Mouse (Mus musculus) embryo, embryonic 10.5 days (tissue): ENCODE results near the gene Clcnkb.

Source experiments
- DNase-seq: peaks from one replicate; pipeline ENCODE4 v3.0.0-alpha.2; 2015; ENCODE audit warnings: low spot score

Gene Clcnkb

GRCm38 (mm10) chr4:141415924-141416323 lies at the start of gene Clcnkb:
TSS of gene Clcnkb (minus strand) at chr4:141416014.
- no peak for DNase-seq

GRCm38 (mm10) chr4:141464722-141465121 lies 48.9 kb upstream of the Clcnkb start:
- DNase-seq, result no peak

- DNase-seq, result no peak
These were observed 47.7 kb upstream of the Clcnkb start for GRCm38 (mm10) chr4:141463472-141463871.

- DNase-seq, result no peak
These were observed 45.8 kb upstream of the Clcnkb start for GRCm38 (mm10) chr4:141461576-141461975.

- peak; percentile 33 for DNase-seq
These were observed 45.3 kb upstream of the Clcnkb start for GRCm38 (mm10) chr4:141461088-141461487.

- DNase-seq, result no peak
These were observed 44.7 kb upstream of the Clcnkb start for GRCm38 (mm10) chr4:141460481-141460880.

- DNase-seq, result no peak
These were observed 44.0 kb upstream of the Clcnkb start for GRCm38 (mm10) chr4:141459766-141460165.

- DNase-seq, result no peak
These were observed 43.1 kb upstream of the Clcnkb start for GRCm38 (mm10) chr4:141458888-141459287.

GRCm38 (mm10) chr4:141458236-141458635 lies 42.4 kb upstream of the Clcnkb start:
- peak; percentile 54 for DNase-seq

GRCm38 (mm10) chr4:141456193-141456938 lies 40.6 kb upstream of the Clcnkb start:
- no peak for DNase-seq

GRCm38 (mm10) chr4:141455526-141455925 lies 39.7 kb upstream of the Clcnkb start:
- DNase-seq, result no peak

- DNase-seq, result no peak
These were observed 39.0 kb upstream of the Clcnkb start for GRCm38 (mm10) chr4:141454581-141455350.

GRCm38 (mm10) chr4:141451916-141452450 lies 36.2 kb upstream of the Clcnkb start:
- no peak for DNase-seq

GRCm38 (mm10) chr4:141451251-141451650 lies 35.4 kb upstream of the Clcnkb start:
- no peak for DNase-seq

GRCm38 (mm10) chr4:141446211-141446610 lies 30.4 kb upstream of the Clcnkb start:
- DNase-seq, result no peak

GRCm38 (mm10) chr4:141445328-141445720 lies 29.5 kb upstream of the Clcnkb start:
- DNase-seq, result peak; percentile 23

GRCm38 (mm10) chr4:141444451-141445327 lies 28.9 kb upstream of the Clcnkb start, which contains the start of gene Zbtb17:
TSS of gene Zbtb17 (plus strand) at chr4:141444654.
- peak; percentile 92 for DNase-seq

GRCm38 (mm10) chr4:141443641-141444429 lies 28.0 kb upstream of the Clcnkb start:
- no peak for DNase-seq

GRCm38 (mm10) chr4:141440877-141441276 lies 25.1 kb upstream of the Clcnkb start:
- no peak for DNase-seq

GRCm38 (mm10) chr4:141439083-141439803 lies 23.4 kb upstream of the Clcnkb start:
- DNase-seq, result no peak
